ENCODE assay signal across 26 mouse cellular contexts in genomic region chr2:127376423-127377051, GRCm38 (mm10). TPM values are rescaled to one million over a fixed set of nuclear protein-coding genes. Genes with fewer than 3 reads are reported as not detected.
DNase-seq lines count a peak whose midpoint lies in the region; ATAC-seq and TF ChIP-seq lines count a peak whose summit lies in the region.
"Had no signal": no experiment of that assay in that cellular context is flagged by ENCODE, and none has a peak within 500 bp of the region (broad histone marks: within the 10 kb centered on the region; RNA-seq: fewer than 3 reads in every experiment).

No protein-coding gene starts in this region.

- H3K4me2 ChIP-seq in kidney, embryonic 14.5 days (replicated peaks; ENCODE audit: low read depth, low read length), result no peak overlapping the region
- H3K4me2 ChIP-seq in liver, embryonic 11.5 days, result peak overlapping the region; percentile 67
- no peak overlapping the region for H3K4me2 ChIP-seq in liver, postnatal 0 days (ENCODE audit: low read depth, low read length)
- H3K4me2 ChIP-seq in forebrain, embryonic 12.5 days, result no peak overlapping the region
- H3K4me2 ChIP-seq: embryonic facial prominence, embryonic 13.5 days; forebrain, embryonic 15.5 days; hindbrain, embryonic 14.5 days; limb, embryonic 15.5 days; midbrain, embryonic 15.5 days; neural tube, embryonic 13.5 days had no signal

- 0 out of 2 replicates have a peak, but pooled peaks cover 1% of the 10 kb centered on the region for H3K4me1 ChIP-seq in kidney, embryonic 14.5 days (ENCODE audit: control insufficient read depth, insufficient read depth, low read length)
- peaks cover 57% of the 10 kb centered on the region for H3K4me1 ChIP-seq in liver, embryonic 11.5 days (replicated peaks; ENCODE audit: control insufficient read depth, insufficient read depth, low read length)
- H3K4me1 ChIP-seq in liver, postnatal 0 days (ENCODE audit: insufficient read depth), result peaks cover 41% of the 10 kb centered on the region
- H3K4me1 ChIP-seq in forebrain, embryonic 12.5 days, result peaks cover 12% of the 10 kb centered on the region
- H3K4me1 ChIP-seq: embryonic facial prominence, embryonic 13.5 days; limb, embryonic 15.5 days had no signal

- H3K9me3 ChIP-seq in kidney, embryonic 14.5 days (ENCODE audit: control insufficient read depth, low read length), result no peaks in the 10 kb centered on the region
- H3K9me3 ChIP-seq in liver, embryonic 11.5 days (ENCODE audit: control insufficient read depth, low read length), result no peaks in the 10 kb centered on the region
- H3K9me3 ChIP-seq in liver, postnatal 0 days (ENCODE audit: low read length), result no peaks in the 10 kb centered on the region
- H3K9me3 ChIP-seq in forebrain, embryonic 12.5 days, result no peaks in the 10 kb centered on the region
- H3K9me3 ChIP-seq: embryonic facial prominence, embryonic 13.5 days; forebrain, embryonic 15.5 days; limb, embryonic 15.5 days; midbrain, embryonic 15.5 days; neural tube, embryonic 13.5 days had no signal

- DNase-seq in kidney, adult 18-20 months, result peak; percentile 43
- peak; percentile 45 for DNase-seq in kidney, postnatal 14 days
- DNase-seq in liver, embryonic 11.5 days (ENCODE audit: low spot score), result no peak
- no peak for DNase-seq in liver, postnatal 0 days
- DNase-seq: adrenal gland, postnatal 10 days; cerebellum, adult 2 months; cerebellum, postnatal 25 days; heart, postnatal 36 days had no signal

- no peak overlapping the region for H3K27ac ChIP-seq in kidney, embryonic 14.5 days (ENCODE audit: low read depth, low read length)
- H3K27ac ChIP-seq in liver, embryonic 11.5 days (ENCODE audit: low read depth, low read length), result no peak overlapping the region; the same call in 1 of the 2 replicates
- H3K27ac ChIP-seq in liver, postnatal 0 days (ENCODE audit: low read depth), result 0 out of 2 replicates have a peak overlapping the region, but pooled peaks have one; percentile 44
- H3K27ac ChIP-seq in forebrain, embryonic 12.5 days, result no peak overlapping the region
- H3K27ac ChIP-seq: embryonic facial prominence, embryonic 13.5 days; forebrain, embryonic 15.5 days; hindbrain, embryonic 14.5 days; kidney, postnatal 0 days; limb, embryonic 15.5 days; macrophage; midbrain, embryonic 15.5 days; neural tube, embryonic 13.5 days had no signal

- H3K4me3 ChIP-seq in kidney, embryonic 14.5 days (ENCODE audit: low read length), result no peak overlapping the region
- H3K4me3 ChIP-seq in liver, embryonic 11.5 days (ENCODE audit: low read depth, low read length), result 0 out of 2 replicates have a peak overlapping the region, but pooled peaks have one; percentile 3
- no peak overlapping the region for H3K4me3 ChIP-seq in liver, postnatal 0 days (ENCODE audit: low read depth, low read length)
- H3K4me3 ChIP-seq in forebrain, embryonic 12.5 days (replicated peaks), result no peak overlapping the region
- H3K4me3 ChIP-seq: embryonic facial prominence, embryonic 13.5 days; forebrain, embryonic 15.5 days; limb, embryonic 15.5 days; midbrain, embryonic 15.5 days; myocyte; neural tube, embryonic 13.5 days had no signal

- H3K9ac ChIP-seq in kidney, embryonic 14.5 days (ENCODE audit: low read depth, low read length), result no peak overlapping the region
- H3K9ac ChIP-seq in liver, embryonic 11.5 days (ENCODE audit: low read depth, low read length), result peak overlapping the region; percentile 36; the same call in 1 of the 2 replicates
- H3K9ac ChIP-seq in liver, postnatal 0 days (replicated peaks), result no peak overlapping the region
- no peak overlapping the region for H3K9ac ChIP-seq in forebrain, embryonic 12.5 days
- H3K9ac ChIP-seq: embryonic facial prominence, embryonic 13.5 days; forebrain, embryonic 15.5 days; hindbrain, embryonic 14.5 days; limb, embryonic 15.5 days; midbrain, embryonic 15.5 days; neural tube, embryonic 13.5 days had no signal

- TF ChIP-seq EP300 in liver, postnatal 0 days (IDR thresholded peaks at IDR 0.05; ENCODE audit: low read depth), result no peak

- H3K27me3 ChIP-seq in kidney, embryonic 14.5 days (ENCODE audit: control insufficient read depth, insufficient read depth, low read length), result no peaks in the 10 kb centered on the region
- H3K27me3 ChIP-seq in liver, embryonic 11.5 days (replicated peaks; ENCODE audit: control insufficient read depth, insufficient read depth, low read length), result no peaks in the 10 kb centered on the region
- H3K27me3 ChIP-seq in liver, postnatal 0 days (ENCODE audit: insufficient read depth, low read length), result no peaks in the 10 kb centered on the region
- no peaks in the 10 kb centered on the region for H3K27me3 ChIP-seq in forebrain, embryonic 12.5 days
- H3K27me3 ChIP-seq: embryonic facial prominence, embryonic 13.5 days; forebrain, embryonic 15.5 days; midbrain, embryonic 15.5 days; neural tube, embryonic 13.5 days had no signal

- WGBS in kidney, embryonic 14.5 days, result 78% methylated on average over 6 of the region's 6 CpGs
- WGBS in liver, embryonic 11.5 days, result 80% methylated on average over 6 of the region's 6 CpGs
- WGBS in liver, postnatal 0 days (ENCODE audit: insufficient replicate concordance), result 70% methylated on average over 6 of the region's 6 CpGs
- 83% methylated on average over 6 of the region's 6 CpGs for WGBS in forebrain, embryonic 12.5 days

- no peak for TF ChIP-seq CTCF in liver, postnatal 0 days (IDR thresholded peaks at IDR 0.05; ENCODE audit: low read depth)

- no peak for ATAC-seq in kidney, embryonic 14.5 days (ENCODE audit: low FRiP score, low TSS enrichment)
- ATAC-seq in liver, embryonic 11.5 days (replicated peaks; ENCODE audit: low FRiP score), result no peak
- ATAC-seq in liver, postnatal 0 days, result no peak
- ATAC-seq in activated CD4-positive, CD25-positive, alpha-beta regulatory T cell, adult 4 months, result no peak
- no peak for ATAC-seq in forebrain, embryonic 12.5 days (ENCODE audit: low FRiP score)
- ATAC-seq: forebrain, embryonic 15.5 days; inflammation-experienced regulatory T-cells, adult 6 months; lung, postnatal 0 days; midbrain, embryonic 15.5 days had no signal

- H3K36me3 ChIP-seq in kidney, embryonic 14.5 days (ENCODE audit: control insufficient read depth, insufficient read depth, low read length), result no peaks in the 10 kb centered on the region
- H3K36me3 ChIP-seq in liver, embryonic 11.5 days (ENCODE audit: control insufficient read depth, insufficient read depth, low read length), result no peaks in the 10 kb centered on the region
- H3K36me3 ChIP-seq in liver, postnatal 0 days (replicated peaks; ENCODE audit: insufficient read depth, low read length), result no peaks in the 10 kb centered on the region
- H3K36me3 ChIP-seq in forebrain, embryonic 12.5 days (replicated peaks), result no peaks in the 10 kb centered on the region
- H3K36me3 ChIP-seq: embryonic facial prominence, embryonic 13.5 days; forebrain, embryonic 15.5 days; limb, embryonic 15.5 days; midbrain, embryonic 15.5 days; neural tube, embryonic 13.5 days had no signal

RNA-seq across cellular contexts. Expression of gene Adra2b, which starts 13.5 kb away (rescaled TPM):
- 0.69 and 1.8 TPM in 2 replicates for polyA plus RNA-seq in kidney, embryonic 14.5 days (2014; fragmentation: Nextera tagmentation; extraction: Ambion mirVana)
- polyA plus RNA-seq in liver, embryonic 11.5 days (2014; fragmentation: Nextera tagmentation; extraction: Ambion mirVana), result 20.1 and 20.7 TPM in 2 replicates
- 4.7 and 4.8 TPM in 2 replicates for polyA plus RNA-seq in liver, postnatal 0 days (2015; fragmentation: Nextera tagmentation; extraction: Ambion mirVana)
- polyA plus RNA-seq in activated CD4-positive, CD25-positive, alpha-beta regulatory T cell, adult 4 months (2017; shearing (Covaris generic)), result not detected
- polyA plus RNA-seq in forebrain, embryonic 12.5 days (2016; fragmentation: Nextera tagmentation; extraction: Ambion mirVana), result 1.5 and 1.9 TPM in 2 replicates
- polyA plus RNA-seq: C2C12, macrophage, myocyte had no signal

RNA-seq across cellular contexts. Expression of gene Astl, which starts 38.1 kb away (rescaled TPM):
- polyA plus RNA-seq in kidney, embryonic 14.5 days (2014; fragmentation: Nextera tagmentation; extraction: Ambion mirVana), result not detected in 2 replicates
- polyA plus RNA-seq in liver, embryonic 11.5 days (2014; fragmentation: Nextera tagmentation; extraction: Ambion mirVana), result not detected in 2 replicates
- polyA plus RNA-seq in liver, postnatal 0 days (2015; fragmentation: Nextera tagmentation; extraction: Ambion mirVana), result not detected in 2 replicates
- under 1 TPM; 0.28 to 0.37 TPM for polyA plus RNA-seq in activated CD4-positive, CD25-positive, alpha-beta regulatory T cell, adult 4 months (2017; shearing (Covaris generic))
- polyA plus RNA-seq in forebrain, embryonic 12.5 days (2016; fragmentation: Nextera tagmentation; extraction: Ambion mirVana), result not detected in 2 replicates
- polyA plus RNA-seq: C2C12; cerebellum, adult 2 months; forebrain, embryonic 15.5 days; gonadal fat pad, adult 2 months; heart, embryonic 14.5 days; hindbrain, embryonic 14.5 days; kidney, postnatal 0 days; lung, postnatal 0 days; macrophage; midbrain, embryonic 15.5 days; neural tube, embryonic 13.5 days; stomach, embryonic 14.5 days had no signal

RNA-seq across cellular contexts. Expression of gene Dusp2, which starts 40.6 kb away (rescaled TPM):
- 13.0 and 14.2 TPM in 2 replicates for polyA plus RNA-seq in kidney, embryonic 14.5 days (2014; fragmentation: Nextera tagmentation; extraction: Ambion mirVana)
- polyA plus RNA-seq in liver, embryonic 11.5 days (2014; fragmentation: Nextera tagmentation; extraction: Ambion mirVana), result 8.8 and 10.1 TPM in 2 replicates
- polyA plus RNA-seq in liver, postnatal 0 days (2015; fragmentation: Nextera tagmentation; extraction: Ambion mirVana), result 5.6 and 5.9 TPM in 2 replicates
- 10 to 100 TPM; 18.6 to 38.6 TPM for polyA plus RNA-seq in activated CD4-positive, CD25-positive, alpha-beta regulatory T cell, adult 4 months (2017; shearing (Covaris generic))
- polyA plus RNA-seq in forebrain, embryonic 12.5 days (2016; fragmentation: Nextera tagmentation; extraction: Ambion mirVana), result 3.9 and 4.8 TPM in 2 replicates

RNA-seq across cellular contexts. Expression of gene Gpat2, which starts 48.5 kb away (rescaled TPM):
- 0.15 TPM in 1 of 2 replicates, not detected in the other for polyA plus RNA-seq in kidney, embryonic 14.5 days (2014; fragmentation: Nextera tagmentation; extraction: Ambion mirVana)
- polyA plus RNA-seq in liver, embryonic 11.5 days (2014; fragmentation: Nextera tagmentation; extraction: Ambion mirVana), result 0.43 and 0.92 TPM in 2 replicates
- polyA plus RNA-seq in liver, postnatal 0 days (2015; fragmentation: Nextera tagmentation; extraction: Ambion mirVana), result 0.46 and 0.51 TPM in 2 replicates
- polyA plus RNA-seq in activated CD4-positive, CD25-positive, alpha-beta regulatory T cell, adult 4 months (2017; shearing (Covaris generic)), result under 1 TPM in 1 of 2 experiments, not detected in 1; 0.33 TPM
- polyA plus RNA-seq in forebrain, embryonic 12.5 days (2016; fragmentation: Nextera tagmentation; extraction: Ambion mirVana), result 0.14 and 0.22 TPM in 2 replicates
- polyA plus RNA-seq: forebrain, embryonic 15.5 days; macrophage; myocyte; stomach, embryonic 14.5 days had no signal

Comparison
In these comparisons a context has a peak if more than half of its experiments do, and no peak if none do; other contexts are left out.
1. DNase-seq: peak in kidney, adult 18-20 months (single experiment) and kidney, postnatal 14 days (single experiment); none in liver, embryonic 11.5 days (single experiment) and liver, postnatal 0 days (single experiment).